Mouse (Mus musculus) lung, postnatal 0 days (tissue): Measurements from ENCODE around the gene Med20. TPM values are rescaled to one million over a fixed set of nuclear protein-coding genes. Genes with fewer than 3 reads are reported as not detected.

Experiments used
- ATAC-seq: fragments of 200-750 bp; cut with Nextera tagmentation; 2 replicates; pipeline ENCODE4 v1.8.0; 2017; ENCODE audit warnings: moderate library complexity
- DNase-seq: peaks from one replicate; pipeline ENCODE4 v3.0.0-alpha.2; 2016; ENCODE audit warnings: low spot score
- H3K27ac ChIP-seq: fragments of 300-500 bp; sonication (generic); 2 replicates; pipeline ENCODE4 v1.5.1; 2014; ENCODE audit warnings: antibody characterized with exemption, mild to moderate bottlenecking, low read length, mixed read lengths
- H3K27me3 ChIP-seq: fragments of 300-500 bp; sonication (generic); replicated peaks from 2 replicates; pipeline ENCODE4 v1.6.1; 2014; ENCODE audit warnings: low read length, mixed read lengths; ENCODE audit not compliant: insufficient read depth
- H3K36me3 ChIP-seq: fragments of 300-500 bp; sonication (generic); 2 replicates; pipeline ENCODE4 v1.6.1; 2014; ENCODE audit warnings: low read length, mixed read lengths; ENCODE audit not compliant: insufficient read depth
- H3K4me1 ChIP-seq: fragments of 300-500 bp; sonication (generic); 2 replicates; pipeline ENCODE4 v1.6.1; 2014; ENCODE audit warnings: antibody characterized with exemption, low read depth, low read length, mixed read lengths; ENCODE audit not compliant: insufficient read depth
- H3K4me2 ChIP-seq: fragments of 300-500 bp; sonication (generic); replicated peaks from 2 replicates; pipeline ENCODE4 v1.6.1; 2014; ENCODE audit warnings: low read depth, mild to moderate bottlenecking, low read length, moderate library complexity, mixed read lengths
- H3K4me3 ChIP-seq: fragments of 300-500 bp; sonication (generic); 2 replicates; pipeline ENCODE4 v1.5.1; 2014; ENCODE audit warnings: low read depth, low read length
- H3K9ac ChIP-seq: fragments of 300-500 bp; sonication (generic); replicated peaks from 2 replicates; pipeline ENCODE4 v1.6.1; 2014; ENCODE audit warnings: low read depth, mild to moderate bottlenecking
- H3K9me3 ChIP-seq: fragments of 300-500 bp; sonication (generic); 2 replicates; pipeline ENCODE4 v1.6.1; 2016; ENCODE audit warnings: low read length, mixed read lengths
- CTCF ChIP-seq: IDR thresholded peaks from 2 replicates; pipeline ENCODE4 v1.5.1; 2016; ENCODE audit warnings: antibody characterized with exemption, mild to moderate bottlenecking
- EP300 ChIP-seq: IDR thresholded peaks from 2 replicates; pipeline ENCODE4 v1.6.1; 2016; ENCODE audit warnings: antibody characterized with exemption, mild to moderate bottlenecking, control low read depth
- WGBS: fragments of 180-500 bp; shearing (Covaris S2); extraction: QIAGEN DNeasy Blood & Tissue Kit; methylation state at CpG from one replicate; pipeline ENCODE4 v1.1.7; 2014; 5-methylcytosine and 5-hydroxymethylcytosine counted together
- polyA plus RNA-seq: library from polyadenylated mRNA; unstranded; fragments of >200 nt; fragmentation: Nextera tagmentation; extraction: Ambion mirVana; gene quantifications from 2 replicates; pipeline ENCODE4 v1.2.1, GENCODE M21; 2015

The Med20 gene
- polyA plus RNA-seq, 1 experiment from 2014 or later, result 31.6 TPM

DNA sequence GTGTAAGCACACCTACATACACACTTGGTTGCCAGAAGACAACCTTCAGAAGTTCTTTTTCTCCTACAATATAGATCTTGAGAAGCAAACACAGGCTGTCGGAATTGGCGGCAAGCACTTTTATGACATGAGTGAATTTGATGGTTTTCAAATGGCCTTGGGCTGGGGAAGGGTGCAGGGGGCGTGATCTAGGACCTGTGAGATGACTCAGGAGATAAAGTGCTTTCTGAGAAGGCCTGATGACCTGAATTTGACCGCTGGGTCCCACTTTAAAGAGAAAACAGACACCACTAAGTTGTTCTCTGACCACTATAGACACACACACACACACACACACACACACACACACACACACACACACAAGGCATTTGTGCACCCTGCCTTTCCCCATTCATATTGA lies 30.4 kb upstream of the Med20 start:
- Histone ChIP-seq H3K9ac (no peak overlapping the region), H3K27ac (no peak overlapping the region), H3K36me3 (0 out of 2 replicates have a peak, but pooled peaks cover 7% of the 10 kb centered on the region), H3K4me1 (no peaks in the 10 kb centered on the region), H3K4me3 (no peak overlapping the region), H3K27me3 (no peaks in the 10 kb centered on the region), H3K4me2 (no peak overlapping the region), H3K9me3 (no peaks in the 10 kb centered on the region)
- no peak for DNase-seq
- TF ChIP-seq CTCF, result no peak
- TF ChIP-seq EP300, result no peak
- 82% methylated on average over 4 of the region's 4 CpGs for WGBS
- ATAC-seq, result no peak

DNA sequence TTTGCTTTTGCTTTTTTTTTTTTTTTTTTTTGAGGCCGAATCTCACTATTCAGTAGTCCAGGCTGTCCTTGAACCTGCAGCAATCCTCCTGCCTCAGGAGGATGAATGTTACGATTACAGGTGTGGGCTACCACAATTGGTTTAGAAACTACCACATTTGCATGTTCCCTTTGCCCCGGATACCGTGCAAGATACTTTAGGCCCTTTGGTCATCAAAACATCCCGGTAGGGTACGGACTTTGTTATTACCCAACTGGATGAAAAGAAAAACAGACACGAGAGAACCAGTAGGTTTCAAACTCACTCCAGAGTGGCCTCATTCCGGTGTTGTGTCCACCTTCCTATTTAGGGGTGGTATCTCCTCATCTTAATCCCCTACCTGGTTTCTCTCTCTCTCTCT lies 22.9 kb upstream of the Med20 start:
- TF ChIP-seq CTCF, result no peak
- WGBS, result 87% methylated on average over 8 of the region's 8 CpGs
- Histone ChIP-seq H3K27me3 (no peaks in the 10 kb centered on the region), H3K9me3 (no peaks in the 10 kb centered on the region), H3K9ac (no peak overlapping the region), H3K4me1 (no peaks in the 10 kb centered on the region), H3K4me2 (no peak overlapping the region), H3K4me3 (no peak overlapping the region), H3K36me3 (no peaks in the 10 kb centered on the region), H3K27ac (no peak overlapping the region)
- no peak for ATAC-seq
- DNase-seq, result no peak

- Histone ChIP-seq H3K9ac (no peak overlapping the region), H3K4me3 (no peak overlapping the region), H3K27ac (no peak overlapping the region), H3K36me3 (no peaks in the 10 kb centered on the region), H3K4me1 (peaks cover 9% of the 10 kb centered on the region), H3K9me3 (no peaks in the 10 kb centered on the region), H3K27me3 (no peaks in the 10 kb centered on the region), H3K4me2 (no peak overlapping the region)
- no peak for DNase-seq
- no peak for ATAC-seq
- TF ChIP-seq EP300, result no peak
- no peak for TF ChIP-seq CTCF
- 57% methylated on average over 3 of the region's 3 CpGs for WGBS
These were observed 20.3 kb upstream of the Med20 start for GRCm38 (mm10) chr17:47591073-47591472.

DNA sequence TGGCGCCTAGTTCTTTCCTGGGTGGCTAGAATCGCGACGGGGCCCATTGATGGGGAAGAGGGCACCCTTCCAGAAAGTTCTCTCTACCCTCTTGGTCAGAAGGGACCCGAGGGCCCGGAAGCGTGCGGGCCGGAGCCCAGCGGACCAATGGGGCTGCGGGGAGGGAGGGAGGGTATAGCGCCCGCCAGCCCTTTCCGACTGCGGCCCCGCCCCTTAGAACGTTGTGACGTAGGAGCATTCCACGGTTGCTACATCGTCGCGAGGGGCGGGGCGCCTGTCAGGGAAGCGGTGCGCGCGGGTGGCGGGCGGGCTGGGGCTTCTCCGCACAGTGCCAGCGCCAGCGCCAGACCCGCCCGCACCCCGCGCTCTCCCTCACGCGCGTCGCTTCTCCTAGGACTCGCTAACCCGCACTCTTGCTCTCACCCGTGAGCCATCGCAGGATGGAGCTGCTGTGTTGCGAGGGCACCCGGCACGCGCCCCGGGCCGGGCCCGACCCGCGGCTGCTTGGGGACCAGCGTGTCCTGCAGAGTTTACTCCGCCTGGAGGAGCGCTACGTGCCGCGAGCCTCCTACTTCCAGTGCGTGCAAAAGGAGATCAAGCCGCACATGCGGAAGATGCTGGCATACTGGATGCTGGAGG lies 18.0 kb upstream of the Med20 start:
- ATAC-seq, result peak; percentile 89
- Histone ChIP-seq H3K4me2 (peak overlapping the region; percentile 91), H3K9me3 (no peaks in the 10 kb centered on the region), H3K36me3 (no peaks in the 10 kb centered on the region), H3K4me1 (peaks cover 26% of the 10 kb centered on the region), H3K9ac (peak overlapping the region; percentile 72), H3K27me3 (no peaks in the 10 kb centered on the region), H3K27ac (peak overlapping the region; percentile 94), H3K4me3 (peak overlapping the region; percentile 76)
- WGBS, result 2% methylated on average over 56 of the region's 63 CpGs
- peak; percentile 11; the same call in 1 of the 2 replicates for TF ChIP-seq EP300
- TF ChIP-seq CTCF, result peak; percentile 29
- DNase-seq, result peak; percentile 98

- Histone ChIP-seq H3K4me1 (peaks cover 26% of the 10 kb centered on the region), H3K36me3 (no peaks in the 10 kb centered on the region), H3K4me2 (peak overlapping the region; percentile 91), H3K9me3 (no peaks in the 10 kb centered on the region), H3K9ac (peak overlapping the region; percentile 72), H3K4me3 (peak overlapping the region; percentile 76), H3K27me3 (no peaks in the 10 kb centered on the region), H3K27ac (peak overlapping the region; percentile 94)
- ATAC-seq (no peak), DNase-seq (no peak)
- WGBS, result under 1% methylated on average over 13 of the region's 13 CpGs
- no peak for TF ChIP-seq CTCF
- TF ChIP-seq EP300, result no peak
These were observed 17.6 kb upstream of the Med20 start for GRCm38 (mm10) chr17:47593854-47594182.

DNA sequence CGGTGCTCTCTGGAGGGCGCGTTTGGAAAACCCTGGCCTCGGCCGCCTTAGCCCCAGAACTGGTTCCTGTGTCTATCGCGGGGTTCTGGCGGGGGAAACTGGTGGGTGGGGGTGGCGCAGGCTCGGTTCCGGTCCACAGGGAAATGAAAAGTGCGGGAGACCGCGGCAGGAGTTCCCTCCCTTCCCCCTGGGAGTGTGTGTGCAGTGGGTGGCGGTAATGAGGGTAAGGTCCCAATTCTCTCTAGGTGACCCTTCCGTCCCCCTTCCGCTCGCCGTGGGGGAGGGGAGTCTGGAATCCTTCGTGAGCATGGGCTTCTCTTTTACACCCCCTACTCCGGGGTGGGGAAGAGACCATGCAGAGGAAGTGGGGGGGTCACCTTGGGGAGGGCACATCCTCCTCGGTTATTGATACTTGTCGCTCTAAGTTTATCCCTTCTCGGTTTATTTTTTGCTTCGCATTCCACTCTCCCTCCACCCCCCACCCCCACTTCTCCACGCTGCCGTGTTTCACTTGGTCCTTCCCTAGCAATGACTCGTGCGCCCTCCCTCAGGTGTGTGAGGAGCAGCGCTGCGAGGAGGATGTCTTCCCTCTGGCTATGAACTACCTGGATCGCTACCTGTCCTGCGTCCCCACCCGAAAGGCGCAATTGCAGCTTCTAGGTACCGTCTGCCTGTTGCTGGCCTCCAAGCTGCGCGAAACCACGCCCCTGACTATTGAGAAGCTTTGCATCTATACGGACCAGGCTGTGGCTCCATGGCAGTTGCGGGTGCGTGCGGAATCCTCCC lies 17.0 kb upstream of the Med20 start:
- H3K27ac ChIP-seq, result peak overlapping the region; percentile 94
- no peak for TF ChIP-seq CTCF
- TF ChIP-seq EP300, result no peak
- DNase-seq (peak; percentile 57), ATAC-seq (no peak)
- H3K9ac ChIP-seq, result peak overlapping the region; percentile 72
- no peaks in the 10 kb centered on the region for H3K27me3 ChIP-seq
- peaks cover 26% of the 10 kb centered on the region for H3K4me1 ChIP-seq
- under 1% methylated on average over 40 of the region's 43 CpGs for WGBS
- H3K9me3 ChIP-seq, result no peaks in the 10 kb centered on the region
- no peaks in the 10 kb centered on the region for H3K36me3 ChIP-seq
- peak overlapping the region; percentile 76 for H3K4me3 ChIP-seq
- H3K4me2 ChIP-seq, result peak overlapping the region; percentile 91
